Mouse (Mus musculus): Measurements from ENCODE around the gene Impdh1. TPM values are rescaled to one million over a fixed set of nuclear protein-coding genes. Genes with fewer than 3 reads are reported as not detected.
A peak's percentile ranks its signal among the peaks of the same experiment; 100 is the strongest.
"Not testable (repeated sequence)": the region's sequence is repeated elsewhere in the genome, so short reads cannot be mapped to it uniquely, and the experiment has no call there.

The Impdh1 gene
- total RNA-seq, 1 experiment from 2014 or later: 22.7 TPM

- no peak for ATAC-seq (replicated peaks; ENCODE audit: insufficient number of reproducible peaks, low FRiP score, low TSS enrichment, poor library complexity, severe bottlenecking)
Observed at GRCm38 (mm10) chr6:29195846-29196698, 20.1 kb downstream of the Impdh1 start.

- no peak for ATAC-seq (replicated peaks; ENCODE audit: insufficient number of reproducible peaks, low FRiP score, low TSS enrichment, poor library complexity, severe bottlenecking)
Observed at GRCm38 (mm10) chr6:29195146-29195545, 21.0 kb downstream of the Impdh1 start.

- ATAC-seq (replicated peaks; ENCODE audit: insufficient number of reproducible peaks, low FRiP score, low TSS enrichment, poor library complexity, severe bottlenecking): no peak
Observed at GRCm38 (mm10) chr6:29193961-29194750, 22.0 kb downstream of the Impdh1 start.

GRCm38 (mm10) chr6:29187936-29188335, 28.2 kb downstream of the Impdh1 start:
- ATAC-seq (replicated peaks; ENCODE audit: insufficient number of reproducible peaks, low FRiP score, low TSS enrichment, poor library complexity, severe bottlenecking): no peak

- ATAC-seq (replicated peaks; ENCODE audit: insufficient number of reproducible peaks, low FRiP score, low TSS enrichment, poor library complexity, severe bottlenecking): no peak
Observed at GRCm38 (mm10) chr6:29179843-29180242, 36.3 kb downstream of the Impdh1 start.

GRCm38 (mm10) chr6:29178888-29179658, 37.1 kb downstream of the Impdh1 start, which contains the start of gene Prrt4:
Gene Prrt4 (minus strand): TSS chr6:29179584.
- ATAC-seq (replicated peaks; ENCODE audit: insufficient number of reproducible peaks, low FRiP score, low TSS enrichment, poor library complexity, severe bottlenecking): no peak

- no peak for ATAC-seq (replicated peaks; ENCODE audit: insufficient number of reproducible peaks, low FRiP score, low TSS enrichment, poor library complexity, severe bottlenecking)
Observed at GRCm38 (mm10) chr6:29177901-29178879, 38.0 kb downstream of the Impdh1 start.

GRCm38 (mm10) chr6:29175113-29175512, 41.1 kb downstream of the Impdh1 start:
- ATAC-seq (replicated peaks; ENCODE audit: insufficient number of reproducible peaks, low FRiP score, low TSS enrichment, poor library complexity, severe bottlenecking): no peak

- no peak for ATAC-seq (replicated peaks; ENCODE audit: insufficient number of reproducible peaks, low FRiP score, low TSS enrichment, poor library complexity, severe bottlenecking)
Observed at GRCm38 (mm10) chr6:29174368-29174767, 41.8 kb downstream of the Impdh1 start.

GRCm38 (mm10) chr6:29170952-29171388, 45.2 kb downstream of the Impdh1 start:
- ATAC-seq (replicated peaks; ENCODE audit: insufficient number of reproducible peaks, low FRiP score, low TSS enrichment, poor library complexity, severe bottlenecking): 0 out of 2 replicates have a peak, but pooled peaks have one; percentile 59

GRCm38 (mm10) chr6:29170063-29170921, 45.9 kb downstream of the Impdh1 start:
- no peak for ATAC-seq (replicated peaks; ENCODE audit: insufficient number of reproducible peaks, low FRiP score, low TSS enrichment, poor library complexity, severe bottlenecking)

GRCm38 (mm10) chr6:29169675-29170062, 46.5 kb downstream of the Impdh1 start:
- ATAC-seq (replicated peaks; ENCODE audit: insufficient number of reproducible peaks, low FRiP score, low TSS enrichment, poor library complexity, severe bottlenecking): no peak

GRCm38 (mm10) chr6:29168871-29169270, 47.3 kb downstream of the Impdh1 start:
- no peak for ATAC-seq (replicated peaks; ENCODE audit: insufficient number of reproducible peaks, low FRiP score, low TSS enrichment, poor library complexity, severe bottlenecking)

- ATAC-seq (replicated peaks; ENCODE audit: insufficient number of reproducible peaks, low FRiP score, low TSS enrichment, poor library complexity, severe bottlenecking): no peak
Observed at GRCm38 (mm10) chr6:29166196-29166595, 50.0 kb downstream of the Impdh1 start.

GRCm38 (mm10) chr6:29164314-29165244, 51.6 kb downstream of the Impdh1 start, which contains the start of gene Rbm28:
Gene Rbm28 (minus strand): TSS chr6:29165006.
- ATAC-seq (replicated peaks; ENCODE audit: insufficient number of reproducible peaks, low FRiP score, low TSS enrichment, poor library complexity, severe bottlenecking): peak; percentile 85

GRCm38 (mm10) chr6:29161291-29161690, 54.9 kb downstream of the Impdh1 start:
- not testable (repeated sequence) for ATAC-seq (replicated peaks; ENCODE audit: insufficient number of reproducible peaks, low FRiP score, low TSS enrichment, poor library complexity, severe bottlenecking)

All from monocyte, adult 5-6 weeks (primary cell).